Mouse (Mus musculus) spleen, adult 10 weeks (tissue): ENCODE measurements around the gene Zyg11b. TPM values are rescaled to one million over a fixed set of nuclear protein-coding genes. Genes with fewer than 3 reads are reported as not detected.

Source experiments
- polyA plus RNA-seq: library from polyadenylated mRNA; stranded (reverse); fragments of 350-450 nt; fragmentation: Illumina TruSeq; extraction: RNeasy Lipid Tissue Mini Kit (QIAGEN cat#74804); gene quantifications from one replicate; pipeline ENCODE4 v1.2.3, GENCODE M21; 2015; ENCODE audit warnings: low replicate concordance; ENCODE audit not compliant: insufficient read depth

Zyg11b gene
- polyA plus RNA-seq: 35.5 TPM

DNA sequence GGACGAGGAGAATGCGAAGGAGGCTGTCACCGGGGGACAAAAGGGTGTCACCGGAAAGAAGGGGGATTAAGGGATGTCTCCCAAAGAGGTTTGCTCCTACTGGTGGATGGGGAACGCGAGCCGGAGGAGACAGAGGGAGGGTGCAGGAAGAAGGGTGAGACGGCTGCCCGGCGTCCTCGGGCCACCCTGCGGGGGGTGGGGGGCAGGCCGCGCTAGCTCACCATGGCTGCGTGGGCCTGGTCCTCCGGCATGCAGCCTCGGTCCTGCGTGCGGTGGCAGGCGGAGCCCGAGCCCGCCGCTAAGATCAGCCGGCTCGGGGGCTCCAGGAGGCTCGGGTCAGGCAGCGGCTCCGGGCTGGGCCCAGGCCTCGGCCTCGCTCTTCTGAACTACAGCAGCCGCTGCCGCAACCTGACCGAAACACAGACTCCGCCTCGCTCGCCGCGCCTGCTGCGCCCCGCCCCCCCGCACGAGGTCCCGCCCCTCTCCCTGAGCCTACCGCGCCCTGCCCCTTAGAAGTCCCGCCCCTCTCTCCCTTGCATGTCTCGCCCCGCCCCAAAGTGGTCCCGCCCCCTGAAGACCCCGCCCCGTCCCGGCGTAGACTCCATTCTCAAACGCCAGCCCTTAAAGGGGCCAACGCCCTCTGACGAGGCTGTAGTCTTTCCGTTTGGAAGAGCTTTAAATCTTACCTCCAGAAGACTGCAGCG, at the start of gene Zyg11b:
Zyg11b (minus strand) TSS at position 427 of the 704 bp plus-strand sequence.

DNA sequence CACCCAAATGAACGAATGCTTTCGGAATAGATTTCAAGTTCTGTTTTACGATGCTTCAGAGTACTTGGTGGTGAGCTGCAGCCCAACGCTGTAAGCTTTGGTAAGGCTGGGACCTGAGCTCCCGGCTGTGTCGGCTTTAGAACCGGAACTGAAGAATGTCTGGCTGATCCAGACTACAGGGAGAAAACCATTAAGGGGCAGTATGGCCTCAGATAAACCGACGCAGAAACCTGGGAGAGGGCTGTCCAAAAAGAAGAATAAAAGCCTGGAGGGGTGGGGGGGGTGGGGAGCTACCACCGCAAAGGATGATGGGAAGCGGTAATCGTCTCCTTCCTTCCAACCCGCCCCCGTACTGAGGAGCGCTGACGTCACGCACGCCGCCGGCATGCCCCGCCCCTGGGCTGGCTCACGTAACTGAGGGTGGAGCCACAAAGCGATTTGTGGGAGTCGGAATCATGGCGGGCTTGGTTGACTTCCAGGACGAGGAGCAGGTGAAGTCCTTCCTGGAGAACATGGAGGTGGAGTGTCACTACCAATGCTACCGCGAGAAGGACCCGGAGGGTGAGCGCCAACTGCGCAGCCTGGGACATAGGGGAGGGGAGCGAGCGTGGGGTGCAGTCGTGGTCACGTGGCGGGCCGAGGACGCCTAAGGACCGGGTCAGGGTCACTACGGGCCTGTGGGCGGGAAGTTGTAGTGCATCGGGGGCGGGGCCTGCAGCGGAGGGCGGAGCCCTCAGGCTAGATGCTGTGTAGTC, 27.0 kb upstream of the Zyg11b start, which contains the start of gene Coa7:
Coa7 (plus strand) TSS at position 411 of the 755 bp plus-strand sequence.

DNA sequence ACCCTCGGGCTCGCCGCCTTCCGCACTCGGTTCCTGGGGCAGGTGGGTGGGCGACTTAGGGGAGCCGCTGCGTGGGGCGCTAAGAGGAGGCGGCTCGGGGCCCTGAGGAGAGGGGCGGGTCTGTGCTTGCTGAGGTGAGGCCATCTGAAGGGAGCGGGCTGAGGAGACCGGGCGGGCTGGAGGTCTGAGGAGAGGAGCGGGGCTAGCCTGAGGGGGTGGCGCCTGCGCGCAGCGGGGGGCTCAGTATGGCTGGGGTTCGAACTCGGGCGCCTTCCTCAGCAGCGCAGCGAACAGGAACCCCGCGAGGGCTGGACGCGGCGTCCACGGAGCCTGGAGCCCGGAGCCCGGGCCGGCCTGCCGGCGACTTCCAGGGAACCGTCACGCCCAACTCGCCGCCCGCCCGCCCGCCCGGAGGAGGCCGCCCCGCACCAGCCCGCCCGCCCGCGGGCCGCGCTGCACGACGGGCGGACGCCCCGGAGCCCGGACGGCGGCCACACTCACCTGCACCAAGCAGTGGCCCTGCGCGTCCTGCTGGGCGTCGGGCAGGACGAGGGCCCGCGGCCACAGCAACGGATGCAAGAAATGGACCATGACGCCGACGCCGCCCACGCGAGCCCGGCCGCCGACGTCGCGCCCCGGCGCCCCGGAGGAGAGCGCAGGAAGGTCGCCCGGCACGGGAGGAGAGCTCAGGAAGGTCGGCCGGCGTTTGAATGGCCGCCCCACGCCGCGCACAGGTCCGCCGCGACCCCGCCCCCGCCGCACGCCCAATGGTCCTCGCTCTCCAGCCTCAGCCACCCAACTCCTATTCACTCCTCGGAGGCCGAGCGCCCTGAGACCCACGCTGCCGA, 83.3 kb downstream of the Zyg11b start, which contains the start of gene Zyg11a:
Zyg11a (minus strand) TSS at position 717 of the 848 bp plus-strand sequence.

Other genes with a start within 250 kb of the Zyg11b start
- 2.0 TPM for gene Podn, start 204.7 kb downstream of the Zyg11b start, polyA plus RNA-seq
- gene Scp2, start 156.1 kb downstream of the Zyg11b start, polyA plus RNA-seq: 311 TPM
- gene Echdc2, start 135.7 kb downstream of the Zyg11b start, polyA plus RNA-seq: 1.8 TPM
- not detected for gene Zyg11a, start 83.0 kb downstream of the Zyg11b start, polyA plus RNA-seq
- 6.9 TPM for gene Coa7, start 27.0 kb upstream of the Zyg11b start, polyA plus RNA-seq
- gene Shisal2a, start 82.3 kb upstream of the Zyg11b start, polyA plus RNA-seq: not detected
- gene Gpx7, start 105.9 kb upstream of the Zyg11b start, polyA plus RNA-seq: 2.6 TPM
- gene Tut4, start 158.3 kb upstream of the Zyg11b start, polyA plus RNA-seq: 114 TPM